Mouse (Mus musculus) limb, embryonic 13.5 days (tissue): ENCODE data around the gene Ccdc17. TPM values are rescaled to one million over a fixed set of nuclear protein-coding genes. Genes with fewer than 3 reads are reported as not detected.
A peak's percentile ranks its signal among the peaks of the same experiment; 100 is the strongest.

ENCODE experiments used
- ATAC-seq: fragments of 200-750 bp; cut with Nextera tagmentation; 2 replicates; pipeline ENCODE4 v1.8.0; 2017; ENCODE audit warnings: low read depth, moderate number of reproducible peaks, moderate TSS enrichment; ENCODE audit not compliant: low FRiP score
- H3K27ac ChIP-seq: fragments of 300-500 bp; sonication (generic); 2 replicates; pipeline ENCODE4 v1.5.1; 2015; ENCODE audit warnings: inconsistent platforms, mild to moderate bottlenecking, moderate library complexity
- H3K27me3 ChIP-seq: fragments of 300-500 bp; sonication (generic); 2 replicates; pipeline ENCODE4 v1.6.1; 2015; ENCODE audit warnings: mild to moderate bottlenecking, inconsistent platforms
- H3K36me3 ChIP-seq: fragments of 300-500 bp; sonication (generic); 2 replicates; pipeline ENCODE4 v1.6.1; 2015; ENCODE audit warnings: inconsistent platforms, mild to moderate bottlenecking, moderate library complexity
- H3K4me1 ChIP-seq: fragments of 300-500 bp; sonication (generic); 2 replicates; pipeline ENCODE4 v1.6.1; 2015; ENCODE audit warnings: inconsistent platforms
- H3K4me2 ChIP-seq: fragments of 300-500 bp; sonication (generic); replicated peaks from 2 replicates; pipeline ENCODE4 v1.6.1; 2015; ENCODE audit warnings: inconsistent platforms, mild to moderate bottlenecking, moderate library complexity
- H3K4me3 ChIP-seq: fragments of 300-500 bp; sonication (generic); 2 replicates; pipeline ENCODE4 v1.5.1; 2015; ENCODE audit warnings: moderate library complexity, mild to moderate bottlenecking, inconsistent platforms
- H3K9ac ChIP-seq: fragments of 300-500 bp; sonication (generic); 2 replicates; pipeline ENCODE4 v1.6.1; 2015; ENCODE audit warnings: mild to moderate bottlenecking, inconsistent platforms
- H3K9me3 ChIP-seq: fragments of 300-500 bp; sonication (generic); 2 replicates; pipeline ENCODE4 v1.6.1; 2016; ENCODE audit warnings: inconsistent platforms
- WGBS: fragments of 180-500 bp; shearing (Covaris S2); methylation state at CpG from one replicate; pipeline ENCODE4 v1.1.7; 2015; 5-methylcytosine and 5-hydroxymethylcytosine counted together
- polyA plus RNA-seq: library from polyadenylated mRNA; unstranded; fragments of >200 nt; fragmentation: Nextera tagmentation; extraction: Ambion mirVana; gene quantifications from 2 replicates; pipeline ENCODE4 v1.2.1, GENCODE M21; 2015

Gene Ccdc17
- polyA plus RNA-seq, 1 experiment from 2014 or later = 3.1 TPM

GRCm38 (mm10) chr4:116615237-116615636 lies 18.8 kb downstream of the Ccdc17 start:
- Histone ChIP-seq H3K27me3 (no peaks in the 10 kb centered on the region), H3K4me1 (no peaks in the 10 kb centered on the region), H3K4me2 (no peak overlapping the region), H3K27ac (no peak overlapping the region), H3K9ac (no peak overlapping the region), H3K36me3 (peaks cover 80% of the 10 kb centered on the region), H3K4me3 (no peak overlapping the region), H3K9me3 (no peaks in the 10 kb centered on the region)
- WGBS = 98% methylated on average over 2 of the region's 2 CpGs
- no peak for ATAC-seq

GRCm38 (mm10) chr4:116624831-116625230 lies 28.4 kb downstream of the Ccdc17 start:
- H3K9ac ChIP-seq = no peak overlapping the region
- H3K27ac ChIP-seq = no peak overlapping the region
- no peak for ATAC-seq
- peaks cover 30% of the 10 kb centered on the region for H3K36me3 ChIP-seq
- H3K4me2 ChIP-seq = peak overlapping the region; percentile 73
- 88% methylated on average over 4 of the region's 4 CpGs for WGBS
- H3K9me3 ChIP-seq = no peaks in the 10 kb centered on the region
- H3K4me3 ChIP-seq = peak overlapping the region; percentile 98; the same call in 1 of the 2 replicates
- H3K4me1 ChIP-seq = peaks cover 20% of the 10 kb centered on the region
- H3K27me3 ChIP-seq = no peaks in the 10 kb centered on the region

GRCm38 (mm10) chr4:116626658-116627358 lies 30.4 kb downstream of the Ccdc17 start:
- Histone ChIP-seq H3K4me3 (peak overlapping the region; percentile 98), H3K27me3 (no peaks in the 10 kb centered on the region), H3K9ac (peak overlapping the region; percentile 93), H3K9me3 (no peaks in the 10 kb centered on the region), H3K4me1 (peaks cover 20% of the 10 kb centered on the region), H3K36me3 (peaks cover 12% of the 10 kb centered on the region), H3K4me2 (peak overlapping the region; percentile 73), H3K27ac (peak overlapping the region; percentile 97)
- under 1% methylated on average over 53 of the region's 53 CpGs for WGBS
- peak; percentile 82 for ATAC-seq

GRCm38 (mm10) chr4:116627359-116627716 lies 30.9 kb downstream of the Ccdc17 start:
- peak overlapping the region; percentile 73 for H3K4me2 ChIP-seq
- under 1% methylated on average over 13 of the region's 13 CpGs for WGBS
- H3K36me3 ChIP-seq = peaks cover 11% of the 10 kb centered on the region
- H3K9me3 ChIP-seq = no peaks in the 10 kb centered on the region
- peak; percentile 92 for ATAC-seq
- peak overlapping the region; percentile 93 for H3K9ac ChIP-seq
- no peaks in the 10 kb centered on the region for H3K27me3 ChIP-seq
- peaks cover 20% of the 10 kb centered on the region for H3K4me1 ChIP-seq
- H3K4me3 ChIP-seq = peak overlapping the region; percentile 98
- H3K27ac ChIP-seq = peak overlapping the region; percentile 97

DNA sequence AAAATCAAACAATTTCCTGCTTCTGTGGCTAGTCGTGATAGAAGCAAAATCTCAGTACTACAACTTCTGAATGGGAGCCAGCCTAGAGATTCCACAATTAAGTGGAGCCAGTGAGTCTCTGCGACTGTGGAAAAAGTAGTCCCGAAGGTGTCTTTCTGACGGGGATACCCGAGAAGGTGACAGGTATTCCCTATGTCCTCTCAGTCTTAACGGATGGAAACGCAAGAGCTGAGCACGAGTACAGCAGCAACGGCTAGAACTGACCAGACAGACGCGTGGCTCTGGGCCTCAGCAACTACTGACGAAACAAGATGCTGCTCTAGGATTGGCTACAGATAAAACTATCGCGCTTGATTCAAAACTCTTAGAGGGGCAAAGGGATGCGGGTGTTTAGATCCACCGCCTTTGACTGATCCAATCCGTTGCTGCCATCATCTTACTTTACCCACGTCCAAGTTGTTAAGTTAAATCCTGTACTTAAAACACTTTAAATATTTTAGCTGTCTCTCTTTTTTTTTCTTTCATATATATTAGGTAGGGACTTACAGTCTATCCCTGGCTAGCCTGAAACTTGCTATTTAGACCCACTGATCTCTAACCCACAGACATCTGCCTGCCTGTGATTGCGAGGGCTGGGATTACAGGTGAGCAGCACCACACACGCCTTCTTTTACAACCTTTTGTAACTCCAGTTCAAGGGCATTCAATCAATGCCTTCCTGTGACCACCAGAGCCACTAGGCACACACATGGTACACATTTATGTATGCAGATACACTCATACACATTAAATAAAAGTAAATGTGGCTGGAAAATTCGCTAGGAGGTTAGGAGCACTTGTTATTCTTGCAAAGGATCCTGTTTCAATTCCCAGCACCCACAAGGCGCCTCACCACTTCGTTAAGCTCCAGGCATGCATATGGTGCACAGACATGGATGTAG lies 31.5 kb downstream of the Ccdc17 start, which contains the start of gene Nasp:
Nasp (minus strand) TSS at position 220 of the 941 bp plus-strand sequence.
- WGBS = 5% methylated on average over 23 of the region's 23 CpGs
- peak within 1 kb of the TSS; percentile 93 for H3K9ac ChIP-seq
- peak within 1 kb of the TSS; percentile 73 for H3K4me2 ChIP-seq
- peak; percentile 87 for ATAC-seq
- H3K9me3 ChIP-seq = no peaks in the 10 kb centered on the region
- H3K36me3 ChIP-seq = peaks cover 16% of the 10 kb centered on the region
- H3K4me3 ChIP-seq = peak within 1 kb of the TSS; percentile 98
- no peaks in the 10 kb centered on the region for H3K27me3 ChIP-seq
- H3K4me1 ChIP-seq = peaks cover 20% of the 10 kb centered on the region
- peak within 1 kb of the TSS; percentile 97 for H3K27ac ChIP-seq

DNA sequence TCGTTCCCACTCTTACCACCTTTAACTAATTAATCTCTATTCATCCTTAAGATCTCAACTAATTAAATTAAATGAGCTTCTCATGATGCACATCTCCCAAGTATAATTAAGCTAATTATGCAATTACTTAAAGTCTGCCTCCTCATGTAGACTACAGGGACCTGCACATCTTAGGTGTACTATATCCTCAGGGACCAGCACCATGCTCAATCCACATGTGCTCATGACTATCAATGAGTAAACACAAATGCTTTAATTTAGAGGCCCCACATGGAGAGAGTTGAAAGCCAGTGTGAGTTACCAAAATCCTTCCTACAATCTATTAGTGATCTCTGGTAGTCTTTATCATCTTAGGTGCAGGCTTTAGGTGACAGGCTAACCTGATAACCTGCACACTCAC lies 38.7 kb downstream of the Ccdc17 start:
- H3K27me3 ChIP-seq = no peaks in the 10 kb centered on the region
- peaks cover 77% of the 10 kb centered on the region for H3K36me3 ChIP-seq
- H3K9ac ChIP-seq = no peak overlapping the region
- H3K4me3 ChIP-seq = no peak overlapping the region
- 89% methylated on average over 1 of the region's 1 CpGs for WGBS
- no peak overlapping the region for H3K27ac ChIP-seq
- no peak overlapping the region for H3K4me2 ChIP-seq
- H3K4me1 ChIP-seq = no peaks in the 10 kb centered on the region
- ATAC-seq = no peak
- H3K9me3 ChIP-seq = no peaks in the 10 kb centered on the region

- Histone ChIP-seq H3K9ac (no peak overlapping the region), H3K4me3 (no peak overlapping the region), H3K27ac (no peak overlapping the region), H3K36me3 (peaks cover 94% of the 10 kb centered on the region), H3K27me3 (no peaks in the 10 kb centered on the region), H3K4me1 (no peaks in the 10 kb centered on the region), H3K9me3 (no peaks in the 10 kb centered on the region), H3K4me2 (no peak overlapping the region)
- 97% methylated on average over 6 of the region's 6 CpGs for whole genome bisulfite sequencing
- no peak for ATAC-seq
These were observed 42.4 kb downstream of the Ccdc17 start for GRCm38 (mm10) chr4:116638821-116639220.

GRCm38 (mm10) chr4:116642071-116642470 lies 45.6 kb downstream of the Ccdc17 start:
- Histone ChIP-seq H3K9me3 (no peaks in the 10 kb centered on the region), H3K4me3 (no peak overlapping the region), H3K4me2 (no peak overlapping the region), H3K4me1 (0 out of 2 replicates have a peak, but pooled peaks cover 1% of the 10 kb centered on the region), H3K27me3 (no peaks in the 10 kb centered on the region), H3K9ac (no peak overlapping the region), H3K36me3 (peaks cover 91% of the 10 kb centered on the region), H3K27ac (no peak overlapping the region)
- ATAC-seq = no peak
- WGBS = 100% methylated on average over 1 of the region's 1 CpGs

DNA sequence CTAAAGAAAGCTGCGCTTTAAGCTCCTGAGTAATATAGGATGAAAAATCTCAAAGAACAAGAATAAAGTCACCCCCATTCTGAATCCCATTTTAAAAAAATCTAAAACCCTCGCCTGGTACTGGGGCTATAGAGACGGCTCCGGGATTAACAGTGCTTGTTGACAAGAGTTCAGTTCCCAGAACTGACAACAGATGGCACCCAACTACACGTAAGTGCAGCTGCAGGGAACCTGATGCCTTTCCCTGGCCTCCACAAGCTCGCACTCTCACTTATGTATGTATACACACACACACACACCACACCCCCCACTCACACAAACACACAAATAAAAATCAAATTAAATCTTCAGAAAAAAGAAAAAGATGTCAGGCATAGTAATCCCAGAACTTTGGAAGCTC lies 47.9 kb downstream of the Ccdc17 start:
- Histone ChIP-seq H3K9ac (no peak overlapping the region), H3K36me3 (peaks cover 91% of the 10 kb centered on the region), H3K27me3 (no peaks in the 10 kb centered on the region), H3K4me1 (peaks cover 18% of the 10 kb centered on the region), H3K4me2 (no peak overlapping the region), H3K9me3 (no peaks in the 10 kb centered on the region), H3K4me3 (no peak overlapping the region), H3K27ac (no peak overlapping the region)
- WGBS = 67% methylated on average over 6 of the region's 6 CpGs
- no peak for ATAC-seq

DNA sequence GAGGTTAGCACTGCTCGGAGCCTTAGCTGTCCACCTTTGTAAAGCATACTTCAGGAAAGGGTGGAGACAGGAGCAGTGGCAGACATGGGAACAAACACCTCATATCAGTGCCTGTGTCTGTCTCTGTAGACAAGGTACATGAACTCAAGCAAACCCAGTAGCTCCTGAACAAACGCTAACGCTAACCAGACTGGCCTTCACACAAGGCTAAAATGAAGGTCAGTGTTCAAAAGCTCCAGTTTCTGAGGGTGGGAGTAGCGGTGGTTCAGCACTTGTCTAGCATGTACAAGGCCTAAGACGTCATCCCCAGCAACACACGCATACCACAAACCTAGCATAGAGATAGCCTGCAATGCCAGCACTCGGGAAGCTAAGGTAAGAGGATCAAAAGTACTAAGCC lies 49.2 kb downstream of the Ccdc17 start:
- WGBS = 93% methylated on average over 7 of the region's 7 CpGs
- H3K4me1 ChIP-seq = peaks cover 28% of the 10 kb centered on the region
- H3K9me3 ChIP-seq = no peaks in the 10 kb centered on the region
- H3K4me2 ChIP-seq = no peak overlapping the region
- no peak overlapping the region for H3K4me3 ChIP-seq
- no peak for ATAC-seq
- H3K27ac ChIP-seq = no peak overlapping the region
- no peaks in the 10 kb centered on the region for H3K27me3 ChIP-seq
- H3K9ac ChIP-seq = peak overlapping the region; percentile 35; the same call in 1 of the 2 replicates
- peaks cover 84% of the 10 kb centered on the region for H3K36me3 ChIP-seq

- H3K4me1 ChIP-seq = peaks cover 28% of the 10 kb centered on the region
- H3K9me3 ChIP-seq = no peaks in the 10 kb centered on the region
- H3K27me3 ChIP-seq = no peaks in the 10 kb centered on the region
- no peak for ATAC-seq
- H3K36me3 ChIP-seq = peaks cover 49% of the 10 kb centered on the region
- H3K27ac ChIP-seq = no peak overlapping the region
- H3K9ac ChIP-seq = no peak overlapping the region
- 91% methylated on average over 2 of the region's 2 CpGs for WGBS
- peak overlapping the region; percentile 92 for H3K4me2 ChIP-seq
- peak overlapping the region; percentile 92 for H3K4me3 ChIP-seq
These were observed 53.0 kb downstream of the Ccdc17 start for GRCm38 (mm10) chr4:116649411-116649810.
